Mouse (Mus musculus): ENCODE results near the gene Spcs3. TPM values are rescaled to one million over a fixed set of nuclear protein-coding genes. Genes with fewer than 3 reads are reported as not detected.

The Spcs3 gene
- polyA plus RNA-seq, 1 experiment from 2014 or later = 85.1 TPM

GRCm38 (mm10) chr8:54503104-54503503 lies 26.7 kb downstream of the Spcs3 start:
- 59% methylated on average over 7 of the region's 7 CpGs for WGBS
- ATAC-seq (replicated peaks; ENCODE audit: low FRiP score, low TSS enrichment, low read depth) (no peak), DNase-seq (ENCODE audit: low spot score) (no peak)
- Histone ChIP-seq H3K4me2 (ENCODE audit: low read length) (no peak overlapping the region), H3K27me3 (replicated peaks; ENCODE audit: control insufficient read depth, insufficient read depth, low read length) (no peaks in the 10 kb centered on the region), H3K9ac (ENCODE audit: low read length) (no peak overlapping the region), H3K36me3 (ENCODE audit: control insufficient read depth, insufficient read depth, low read length) (no peaks in the 10 kb centered on the region), H3K4me3 (ENCODE audit: low read depth, low read length) (no peak overlapping the region), H3K27ac (ENCODE audit: low read depth) (no peak overlapping the region), H3K4me1 (replicated peaks; ENCODE audit: control insufficient read depth, insufficient read depth, low read length) (no peaks in the 10 kb centered on the region), H3K9me3 (ENCODE audit: control insufficient read depth, low read length) (no peaks in the 10 kb centered on the region)

GRCm38 (mm10) chr8:54493915-54494314 lies 35.9 kb downstream of the Spcs3 start:
- WGBS = 44% methylated on average over 3 of the region's 3 CpGs

DNA sequence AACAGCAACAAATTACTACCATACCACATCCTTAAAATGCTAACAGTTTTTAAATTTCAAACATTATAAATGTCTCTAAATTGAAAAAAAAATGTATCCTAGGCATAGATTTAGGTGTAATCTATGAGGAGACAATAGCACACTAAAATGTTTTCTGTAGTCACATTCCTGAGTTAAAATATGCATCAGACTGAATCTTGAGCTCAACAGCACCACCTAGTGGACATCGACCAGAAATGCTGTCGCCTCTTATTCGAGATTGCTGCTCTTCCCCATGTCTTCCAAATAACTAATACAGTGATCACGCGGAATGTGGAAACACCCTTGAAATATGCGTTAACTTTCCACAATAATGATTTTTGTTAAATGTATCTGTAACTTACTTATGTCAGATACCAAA lies 36.7 kb downstream of the Spcs3 start:
- DNase-seq (ENCODE audit: low spot score) (peak; percentile 61), ATAC-seq (replicated peaks; ENCODE audit: low FRiP score, low TSS enrichment, low read depth) (no peak)
- Histone ChIP-seq H3K4me1 (replicated peaks; ENCODE audit: control insufficient read depth, insufficient read depth, low read length) (no peaks in the 10 kb centered on the region), H3K4me2 (ENCODE audit: low read length) (no peak overlapping the region), H3K9ac (ENCODE audit: low read length) (no peak overlapping the region), H3K36me3 (ENCODE audit: control insufficient read depth, insufficient read depth, low read length) (no peaks in the 10 kb centered on the region), H3K27me3 (replicated peaks; ENCODE audit: control insufficient read depth, insufficient read depth, low read length) (no peaks in the 10 kb centered on the region), H3K4me3 (ENCODE audit: low read depth, low read length) (no peak overlapping the region), H3K9me3 (ENCODE audit: control insufficient read depth, low read length) (no peaks in the 10 kb centered on the region), H3K27ac (ENCODE audit: low read depth) (no peak overlapping the region)
- WGBS = 13% methylated on average over 6 of the region's 6 CpGs

More at GRCm38 (mm10) chr8:54493915-54494314, 35.9 kb downstream of the Spcs3 start:
- ATAC-seq (replicated peaks; ENCODE audit: low FRiP score, low TSS enrichment, low read depth) (no peak), DNase-seq (ENCODE audit: low spot score) (no peak)
- H3K27me3 ChIP-seq (replicated peaks; ENCODE audit: control insufficient read depth, insufficient read depth, low read length) = no peaks in the 10 kb centered on the region
- no peaks in the 10 kb centered on the region for H3K9me3 ChIP-seq (ENCODE audit: control insufficient read depth, low read length)
- no peak overlapping the region for H3K27ac ChIP-seq (ENCODE audit: low read depth)
- H3K36me3 ChIP-seq (ENCODE audit: control insufficient read depth, insufficient read depth, low read length) = no peaks in the 10 kb centered on the region
- no peak overlapping the region for H3K9ac ChIP-seq (ENCODE audit: low read length)
- no peak overlapping the region for H3K4me3 ChIP-seq (ENCODE audit: low read depth, low read length)
- no peak overlapping the region for H3K4me2 ChIP-seq (ENCODE audit: low read length)
- H3K4me1 ChIP-seq (replicated peaks; ENCODE audit: control insufficient read depth, insufficient read depth, low read length) = no peaks in the 10 kb centered on the region

GRCm38 (mm10) chr8:54491934-54492333 lies 37.9 kb downstream of the Spcs3 start:
- H3K9ac ChIP-seq (ENCODE audit: low read length) = no peak overlapping the region
- H3K4me2 ChIP-seq (ENCODE audit: low read length) = no peak overlapping the region
- no peaks in the 10 kb centered on the region for H3K9me3 ChIP-seq (ENCODE audit: control insufficient read depth, low read length)
- H3K4me1 ChIP-seq (replicated peaks; ENCODE audit: control insufficient read depth, insufficient read depth, low read length) = no peaks in the 10 kb centered on the region
- ATAC-seq (replicated peaks; ENCODE audit: low FRiP score, low TSS enrichment, low read depth) = peak; percentile 62; the same call in 1 of the 2 replicates
- no peak overlapping the region for H3K27ac ChIP-seq (ENCODE audit: low read depth)
- no peak for DNase-seq (ENCODE audit: low spot score)
- WGBS = 63% methylated on average over 4 of the region's 4 CpGs
- no peak overlapping the region for H3K4me3 ChIP-seq (ENCODE audit: low read depth, low read length)
- no peaks in the 10 kb centered on the region for H3K36me3 ChIP-seq (ENCODE audit: control insufficient read depth, insufficient read depth, low read length)
- no peaks in the 10 kb centered on the region for H3K27me3 ChIP-seq (replicated peaks; ENCODE audit: control insufficient read depth, insufficient read depth, low read length)

GRCm38 (mm10) chr8:54491057-54491690 lies 38.6 kb downstream of the Spcs3 start:
- Histone ChIP-seq H3K36me3 (ENCODE audit: control insufficient read depth, insufficient read depth, low read length) (no peaks in the 10 kb centered on the region), H3K9me3 (ENCODE audit: control insufficient read depth, low read length) (no peaks in the 10 kb centered on the region), H3K27ac (ENCODE audit: low read depth) (no peak overlapping the region), H3K27me3 (replicated peaks; ENCODE audit: control insufficient read depth, insufficient read depth, low read length) (no peaks in the 10 kb centered on the region), H3K4me3 (ENCODE audit: low read depth, low read length) (no peak overlapping the region), H3K4me1 (replicated peaks; ENCODE audit: control insufficient read depth, insufficient read depth, low read length) (no peaks in the 10 kb centered on the region), H3K9ac (ENCODE audit: low read length) (no peak overlapping the region), H3K4me2 (ENCODE audit: low read length) (no peak overlapping the region)
- DNase-seq (ENCODE audit: low spot score) = no peak
- WGBS = 17% methylated on average over 6 of the region's 6 CpGs
- peak; percentile 43; the same call in 1 of the 2 replicates for ATAC-seq (replicated peaks; ENCODE audit: low FRiP score, low TSS enrichment, low read depth)

DNA sequence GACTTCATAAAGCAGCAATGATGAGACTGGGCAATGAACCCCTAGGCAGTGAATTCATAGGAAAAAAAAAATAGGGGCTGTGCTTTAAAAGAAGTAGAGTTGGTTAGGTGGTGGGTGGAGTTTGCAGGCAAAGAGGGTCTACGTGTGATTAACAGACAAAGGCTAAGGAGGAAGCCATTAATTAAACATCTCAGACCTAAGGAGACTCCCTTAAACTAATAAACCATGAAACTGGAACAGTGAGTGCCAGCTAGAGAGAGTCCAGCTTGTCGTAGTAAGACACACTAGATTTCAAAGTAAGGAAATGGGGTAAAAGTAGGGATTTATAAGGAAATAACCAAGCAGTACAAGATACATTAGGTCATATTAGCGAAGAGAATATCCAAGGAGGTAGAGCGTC lies 41.4 kb downstream of the Spcs3 start:
- Histone ChIP-seq H3K9ac (ENCODE audit: low read length) (no peak overlapping the region), H3K9me3 (ENCODE audit: control insufficient read depth, low read length) (no peaks in the 10 kb centered on the region), H3K27ac (ENCODE audit: low read depth) (no peak overlapping the region), H3K36me3 (ENCODE audit: control insufficient read depth, insufficient read depth, low read length) (no peaks in the 10 kb centered on the region), H3K4me2 (ENCODE audit: low read length) (no peak overlapping the region), H3K4me3 (ENCODE audit: low read depth, low read length) (no peak overlapping the region), H3K27me3 (replicated peaks; ENCODE audit: control insufficient read depth, insufficient read depth, low read length) (no peaks in the 10 kb centered on the region), H3K4me1 (replicated peaks; ENCODE audit: control insufficient read depth, insufficient read depth, low read length) (no peaks in the 10 kb centered on the region)
- WGBS = 71% methylated on average over 4 of the region's 4 CpGs
- no peak for ATAC-seq (replicated peaks; ENCODE audit: low FRiP score, low TSS enrichment, low read depth)
- no peak for DNase-seq (ENCODE audit: low spot score)

DNA sequence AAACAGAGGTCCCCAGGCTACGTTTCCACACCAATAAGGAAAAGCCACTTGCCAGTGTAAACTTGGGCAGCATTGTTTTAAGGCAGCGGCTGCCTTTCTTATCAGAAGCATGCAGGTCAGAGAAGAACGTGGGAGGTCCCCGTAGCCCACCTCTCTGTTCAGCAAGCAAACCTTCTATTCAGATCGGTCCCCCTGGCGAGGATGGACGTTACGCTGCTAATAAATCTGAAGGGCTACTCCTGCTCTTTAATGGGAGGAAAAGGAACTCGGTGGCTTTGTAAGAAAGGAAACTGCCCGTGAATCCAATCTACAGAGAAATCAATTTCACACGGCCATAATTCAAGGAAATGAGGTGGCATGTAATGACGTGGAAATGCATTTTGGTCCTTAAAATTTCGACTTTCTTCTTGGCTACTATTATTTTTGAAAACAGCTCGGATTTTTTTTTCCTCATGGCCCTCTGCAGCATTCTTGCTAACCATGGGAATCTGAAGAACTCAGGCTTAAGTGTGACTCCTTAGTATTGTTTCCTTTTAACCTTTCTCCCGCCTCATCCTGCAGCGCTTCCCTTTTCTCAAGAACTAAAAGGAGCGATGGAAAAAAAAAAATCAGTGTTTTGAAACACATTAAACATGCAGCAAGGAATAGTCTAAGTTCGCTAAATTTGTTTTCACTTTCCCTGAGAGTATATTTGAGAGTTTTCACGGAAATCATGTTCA lies 43.1 kb downstream of the Spcs3 start:
- no peaks in the 10 kb centered on the region for H3K27me3 ChIP-seq (replicated peaks; ENCODE audit: control insufficient read depth, insufficient read depth, low read length)
- H3K36me3 ChIP-seq (ENCODE audit: control insufficient read depth, insufficient read depth, low read length) = no peaks in the 10 kb centered on the region
- no peaks in the 10 kb centered on the region for H3K4me1 ChIP-seq (replicated peaks; ENCODE audit: control insufficient read depth, insufficient read depth, low read length)
- ATAC-seq (replicated peaks; ENCODE audit: low FRiP score, low TSS enrichment, low read depth) = no peak
- H3K4me2 ChIP-seq (ENCODE audit: low read length) = peak overlapping the region; percentile 25
- 41% methylated on average over 19 of the region's 19 CpGs for WGBS
- H3K27ac ChIP-seq (ENCODE audit: low read depth) = no peak overlapping the region
- no peak overlapping the region for H3K9ac ChIP-seq (ENCODE audit: low read length)
- no peak overlapping the region for H3K4me3 ChIP-seq (ENCODE audit: low read depth, low read length)
- no peak for DNase-seq (ENCODE audit: low spot score)
- H3K9me3 ChIP-seq (ENCODE audit: control insufficient read depth, low read length) = no peaks in the 10 kb centered on the region

All from intestine, embryonic 14.5 days (tissue).